Mouse (Mus musculus) olfactory bulb, adult 2 months (tissue): ENCODE results near the gene Orm1.

Experiments used
- CTCF ChIP-seq: fragments of 200-500 bp; IDR thresholded peaks from 2 replicates; pipeline ENCODE4 v1.5.1; 2012; ENCODE audit warnings: low read depth, mild to moderate bottlenecking, low read length, moderate library complexity; ENCODE audit not compliant: insufficient read depth
- POLR2A ChIP-seq: fragments of 200-500 bp; IDR thresholded peaks from 2 replicates; pipeline ENCODE4 v1.6.1; 2012; ENCODE audit warnings: mild to moderate bottlenecking, low read depth, low read length, moderate library complexity; ENCODE audit not compliant: insufficient read depth

DNA sequence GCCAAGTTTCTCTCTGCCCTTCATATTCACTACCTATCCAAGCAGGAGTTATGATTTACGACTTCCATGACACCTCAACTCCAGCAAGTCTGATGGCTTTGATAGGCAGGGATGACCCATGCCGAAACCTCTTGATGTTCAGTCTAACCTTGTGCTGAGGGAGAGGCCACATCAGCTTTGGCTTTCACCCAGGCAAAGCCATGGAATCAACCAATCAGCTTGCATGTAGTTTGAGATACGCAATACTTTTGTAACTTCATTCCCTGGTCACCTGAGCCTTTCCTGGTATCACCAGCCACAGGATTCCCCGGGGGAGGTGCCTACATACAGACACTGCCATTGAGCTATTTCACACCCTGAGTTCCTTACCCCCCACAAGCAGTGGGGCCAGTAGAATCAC lies 2.3 kb downstream of the Orm1 start:
- TF ChIP-seq CTCF = no peak
- TF ChIP-seq POLR2A = no peak
